Mouse (Mus musculus) lung, postnatal 25 days (tissue): ENCODE measurements around the gene Arhgef26.

ENCODE experiments used
- DNase-seq: peaks from one replicate; pipeline ENCODE4 v3.0.0; 2022; ENCODE audit warnings: low spot score

Gene Arhgef26

GRCm38 (mm10) chr3:62449871-62450496, 111.8 kb downstream of the Arhgef26 start:
- no peak for DNase-seq

- no peak for DNase-seq
Observed at GRCm38 (mm10) chr3:62452961-62453360, 114.8 kb downstream of the Arhgef26 start.

DNA sequence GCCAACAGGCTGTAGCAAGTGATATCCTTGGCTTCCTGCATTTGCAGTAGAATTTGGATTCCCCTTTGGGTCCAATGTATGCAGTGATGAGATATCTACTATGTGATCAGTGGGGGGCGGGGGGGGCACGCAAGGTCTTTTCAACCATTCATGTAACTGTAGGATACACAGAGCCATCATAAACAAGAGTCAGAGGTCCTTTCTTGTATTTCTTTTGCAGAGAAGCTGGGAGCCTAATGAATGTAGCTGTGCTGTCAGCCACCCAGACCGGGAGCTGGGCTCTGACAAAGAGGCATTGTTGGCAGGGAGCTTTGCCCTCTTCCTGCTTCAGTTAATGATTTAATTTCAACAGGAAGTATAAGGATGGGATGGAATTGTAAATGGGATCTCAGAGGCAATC, 116.0 kb downstream of the Arhgef26 start:
- DNase-seq, result no peak

- no peak for DNase-seq
Observed at GRCm38 (mm10) chr3:62455854-62456253, 117.7 kb downstream of the Arhgef26 start.

- peak; percentile 64 for DNase-seq
Observed at GRCm38 (mm10) chr3:62458284-62459013, 120.3 kb downstream of the Arhgef26 start.

DNA sequence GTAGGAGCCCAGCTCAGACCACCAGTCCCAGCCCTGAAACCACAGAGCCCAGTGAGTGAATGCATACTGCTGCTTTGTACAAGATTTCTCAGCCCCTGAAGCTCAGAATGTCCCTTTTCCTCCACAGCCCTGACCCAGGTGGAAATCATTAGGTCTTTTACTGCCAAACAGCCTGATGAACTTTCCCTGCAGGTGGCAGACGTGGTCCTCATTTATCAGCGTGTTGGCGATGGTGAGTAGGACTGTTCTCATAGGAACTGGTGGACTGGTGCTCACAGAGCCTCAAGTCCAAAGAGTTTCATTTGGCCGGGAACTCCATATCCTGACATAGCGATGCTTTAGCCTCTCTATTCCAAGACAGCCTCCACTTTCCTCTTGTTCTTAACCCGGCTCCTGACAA, 121.3 kb downstream of the Arhgef26 start:
- no peak for DNase-seq

DNA sequence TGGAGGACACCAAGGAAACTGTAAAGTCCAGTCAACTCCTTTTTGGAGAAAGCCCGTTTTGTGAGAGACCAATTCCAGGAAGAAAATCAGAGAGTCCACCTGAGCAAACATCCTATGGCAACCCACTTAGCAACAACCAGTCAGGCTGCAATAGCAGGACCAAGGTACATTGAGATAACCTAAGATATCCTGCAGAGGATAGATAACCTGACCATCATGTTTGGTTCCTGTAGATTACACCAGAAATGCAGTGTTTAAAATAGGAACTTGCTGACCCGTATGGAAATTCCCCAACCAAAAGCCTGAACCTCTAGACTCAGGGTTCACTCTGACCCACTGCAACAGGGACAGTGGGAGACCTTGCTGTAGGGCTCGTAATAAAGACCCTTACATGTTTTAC, 126.1 kb downstream of the Arhgef26 start:
- no peak for DNase-seq

- no peak for DNase-seq
Observed at GRCm38 (mm10) chr3:62470179-62470578, 132.0 kb downstream of the Arhgef26 start.

DNA sequence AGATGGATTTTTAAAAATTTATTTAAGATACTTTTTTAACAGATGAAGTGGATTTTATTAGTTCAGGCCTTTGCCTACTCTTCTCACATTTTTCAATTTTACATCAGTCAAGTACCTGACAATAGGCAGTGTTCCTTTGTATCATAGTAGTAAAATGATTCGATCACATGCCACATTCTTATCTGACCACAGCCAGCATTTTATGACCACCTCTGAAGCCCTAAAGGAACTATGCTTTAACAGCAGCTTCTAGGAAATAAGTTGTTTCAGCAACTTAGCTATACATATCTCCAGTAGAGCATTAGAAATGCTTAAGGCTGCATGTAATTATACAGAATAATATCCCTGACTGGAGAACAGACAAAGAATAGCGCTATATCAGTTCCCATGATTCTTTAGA, 146.2 kb downstream of the Arhgef26 start:
- DNase-seq, result no peak

- DNase-seq, result no peak
Observed at GRCm38 (mm10) chr3:62492568-62492967, 154.4 kb downstream of the Arhgef26 start.

GRCm38 (mm10) chr3:62499327-62499726, 161.2 kb downstream of the Arhgef26 start:
- DNase-seq, result no peak

DNA sequence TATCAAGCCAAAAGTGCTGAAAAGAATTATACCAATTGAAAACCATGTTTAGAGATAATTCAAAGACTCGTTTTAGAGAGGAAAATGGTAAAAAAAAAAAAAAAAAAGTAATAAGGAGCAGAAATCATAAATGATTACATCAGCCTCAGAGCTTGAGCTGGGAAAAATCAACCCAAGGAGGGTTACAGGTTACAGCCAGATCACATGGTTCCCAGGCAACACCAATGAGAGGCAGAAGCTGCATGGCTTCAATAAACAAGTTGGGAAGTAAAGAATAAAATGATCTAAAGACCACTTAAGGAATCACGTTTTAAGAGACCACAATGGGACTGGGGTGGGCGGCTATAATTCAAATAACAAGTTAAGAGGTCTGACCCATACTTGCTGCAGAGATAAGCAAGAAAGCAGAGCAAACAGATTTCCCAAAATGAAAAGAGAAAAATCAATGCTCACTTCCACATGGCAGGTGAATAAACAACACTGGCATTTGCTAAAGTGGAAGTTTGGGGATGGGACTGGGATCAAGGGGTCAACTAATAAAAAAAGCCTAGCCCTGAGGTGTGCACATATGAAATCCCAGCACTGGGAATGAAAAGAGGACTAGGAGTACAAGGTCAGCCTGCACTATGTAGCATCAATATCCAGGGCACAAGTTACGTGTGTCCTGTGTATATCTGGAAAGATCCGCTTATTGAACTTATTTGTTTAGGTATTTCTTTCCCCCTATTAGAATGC, 167.2 kb downstream of the Arhgef26 start:
- no peak for DNase-seq

DNA sequence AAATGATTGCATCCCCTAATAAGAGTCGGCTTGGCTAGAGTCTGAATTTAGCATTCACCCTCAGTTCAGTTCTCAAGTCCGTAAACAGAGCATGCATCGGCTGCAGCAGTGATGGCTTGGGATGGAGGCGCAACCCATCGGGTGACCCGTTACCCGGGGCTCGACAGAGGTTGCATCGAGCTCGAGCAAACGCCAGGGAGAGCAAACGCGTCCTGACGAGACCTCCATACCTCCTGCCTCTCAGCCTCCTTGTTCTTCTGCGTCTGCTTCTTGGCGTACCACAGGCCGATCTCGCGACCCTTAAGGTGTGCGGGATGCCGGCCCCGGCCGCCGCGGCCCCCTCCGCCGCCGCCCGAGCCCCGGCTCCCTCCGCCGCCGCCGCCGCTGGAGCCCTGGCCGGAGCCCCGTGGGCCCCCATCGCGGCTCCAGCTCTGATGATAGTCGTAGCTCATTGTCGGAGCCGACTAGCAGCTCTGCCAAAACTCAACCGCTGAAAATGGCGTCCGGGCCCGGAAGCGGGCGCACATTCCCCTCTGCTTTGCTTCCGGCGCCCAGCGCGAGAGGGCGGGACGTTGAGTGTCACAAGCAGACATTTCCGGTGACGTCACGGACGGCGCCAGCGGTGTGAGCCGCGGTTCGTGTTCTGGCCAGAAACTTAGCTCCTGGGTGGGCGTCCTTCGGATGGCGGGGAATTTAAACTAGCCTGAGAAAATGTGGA, 168.5 kb downstream of the Arhgef26 start, which contains the start of gene Dhx36:
Dhx36 (minus strand) TSS at position 517 of the 718 bp plus-strand sequence.
- peak; percentile 96 for DNase-seq

GRCm38 (mm10) chr3:62507206-62507647, 169.1 kb downstream of the Arhgef26 start:
- DNase-seq, result no peak
